Mouse (Mus musculus): ENCODE data around the gene Pdpn. TPM values are rescaled to one million over a fixed set of nuclear protein-coding genes. Genes with fewer than 3 reads are reported as not detected.
"Not testable (repeated sequence)": the region's sequence is repeated elsewhere in the genome, so short reads cannot be mapped to it uniquely, and the experiment has no call there.

Gene Pdpn
- 61.5 and 68.0 TPM in 2 replicates for polyA plus RNA-seq (2016; fragmentation: Nextera tagmentation; extraction: Ambion mirVana)

GRCm38 (mm10) chr4:143299325-143300070, at the start of gene Pdpn:
Gene Pdpn (minus strand): TSS chr4:143299564.
- ATAC-seq (ENCODE audit: low FRiP score): peak; percentile 57
- 1% methylated on average over 31 of the region's 31 CpGs for WGBS
- H3K36me3 ChIP-seq (replicated peaks): no peaks in the 10 kb centered on the region
- H3K4me1 ChIP-seq: peaks cover 61% of the 10 kb centered on the region
- H3K27ac ChIP-seq: peak within 1 kb of the TSS; percentile 68
- no peaks in the 10 kb centered on the region for H3K27me3 ChIP-seq
- no peaks in the 10 kb centered on the region for H3K9me3 ChIP-seq
- H3K9ac ChIP-seq: peak within 1 kb of the TSS; percentile 57
- H3K4me2 ChIP-seq: peak within 1 kb of the TSS; percentile 69
- peak within 1 kb of the TSS; percentile 52 for H3K4me3 ChIP-seq (replicated peaks)

GRCm38 (mm10) chr4:143348678-143349077, 49.3 kb upstream of the Pdpn start:
- no peak for ATAC-seq (ENCODE audit: low FRiP score)
- H3K9me3 ChIP-seq: no peaks in the 10 kb centered on the region
- no peak overlapping the region for H3K4me2 ChIP-seq
- WGBS: 25% methylated on average over 5 of the region's 5 CpGs
- H3K27me3 ChIP-seq: peaks cover 59% of the 10 kb centered on the region
- H3K9ac ChIP-seq: no peak overlapping the region
- H3K4me3 ChIP-seq (replicated peaks): no peak overlapping the region
- H3K36me3 ChIP-seq (replicated peaks): no peaks in the 10 kb centered on the region
- peaks cover 14% of the 10 kb centered on the region for H3K4me1 ChIP-seq
- no peak overlapping the region for H3K27ac ChIP-seq

GRCm38 (mm10) chr4:143345491-143345890, 46.1 kb upstream of the Pdpn start:
- WGBS: 88% methylated on average over 5 of the region's 5 CpGs
- not testable (repeated sequence) for ATAC-seq (ENCODE audit: low FRiP score); H3K36me3 ChIP-seq (replicated peaks); H3K9ac ChIP-seq; H3K4me2 ChIP-seq; H3K27ac ChIP-seq; H3K9me3 ChIP-seq; H3K4me3 ChIP-seq (replicated peaks)
- Histone ChIP-seq H3K4me1 (peaks cover 12% of the 10 kb centered on the region), H3K27me3 (peaks cover 35% of the 10 kb centered on the region)

GRCm38 (mm10) chr4:143341470-143341869, 42.1 kb upstream of the Pdpn start:
- Histone ChIP-seq H3K9me3 (no peaks in the 10 kb centered on the region), H3K36me3 (replicated peaks) (no peaks in the 10 kb centered on the region), H3K4me2 (no peak overlapping the region), H3K27ac (no peak overlapping the region), H3K4me3 (replicated peaks) (no peak overlapping the region), H3K9ac (no peak overlapping the region), H3K4me1 (no peaks in the 10 kb centered on the region), H3K27me3 (0 out of 2 replicates have a peak, but pooled peaks cover 3% of the 10 kb centered on the region)
- 84% methylated on average over 7 of the region's 7 CpGs for WGBS
- ATAC-seq (ENCODE audit: low FRiP score): no peak

- 81% methylated on average over 13 of the region's 13 CpGs for WGBS
- Histone ChIP-seq H3K4me1 (no peaks in the 10 kb centered on the region), H3K36me3 (replicated peaks) (no peaks in the 10 kb centered on the region), H3K27ac (no peak overlapping the region), H3K4me3 (replicated peaks) (no peak overlapping the region), H3K27me3 (0 out of 2 replicates have a peak, but pooled peaks cover 2% of the 10 kb centered on the region), H3K9ac (no peak overlapping the region), H3K4me2 (no peak overlapping the region), H3K9me3 (no peaks in the 10 kb centered on the region)
- ATAC-seq (ENCODE audit: low FRiP score): no peak
Measured at GRCm38 (mm10) chr4:143339808-143340207, 40.4 kb upstream of the Pdpn start.

- no peaks in the 10 kb centered on the region for H3K36me3 ChIP-seq (replicated peaks)
- no peak overlapping the region for H3K9ac ChIP-seq
- no peaks in the 10 kb centered on the region for H3K9me3 ChIP-seq
- no peaks in the 10 kb centered on the region for H3K27me3 ChIP-seq
- no peak for ATAC-seq (ENCODE audit: low FRiP score)
- no peaks in the 10 kb centered on the region for H3K4me1 ChIP-seq
- no peak overlapping the region for H3K4me3 ChIP-seq (replicated peaks)
- WGBS: 48% methylated on average over 2 of the region's 2 CpGs
- H3K27ac ChIP-seq: no peak overlapping the region
- no peak overlapping the region for H3K4me2 ChIP-seq
Measured at GRCm38 (mm10) chr4:143336096-143336495, 36.7 kb upstream of the Pdpn start.

GRCm38 (mm10) chr4:143334995-143335394, 35.6 kb upstream of the Pdpn start:
- H3K4me3 ChIP-seq (replicated peaks): no peak overlapping the region
- H3K9me3 ChIP-seq: no peaks in the 10 kb centered on the region
- H3K4me2 ChIP-seq: no peak overlapping the region
- H3K36me3 ChIP-seq (replicated peaks): no peaks in the 10 kb centered on the region
- H3K27me3 ChIP-seq: no peaks in the 10 kb centered on the region
- ATAC-seq (ENCODE audit: low FRiP score): no peak
- H3K9ac ChIP-seq: no peak overlapping the region
- H3K4me1 ChIP-seq: peaks cover 4% of the 10 kb centered on the region; the same call in 1 of the 2 replicates
- WGBS: 92% methylated on average over 17 of the region's 17 CpGs
- no peak overlapping the region for H3K27ac ChIP-seq

- Histone ChIP-seq H3K36me3 (replicated peaks) (no peaks in the 10 kb centered on the region), H3K9me3 (no peaks in the 10 kb centered on the region), H3K4me2 (no peak overlapping the region), H3K9ac (no peak overlapping the region), H3K27me3 (no peaks in the 10 kb centered on the region), H3K4me3 (replicated peaks) (no peak overlapping the region), H3K27ac (no peak overlapping the region), H3K4me1 (peaks cover 4% of the 10 kb centered on the region; the same call in 1 of the 2 replicates)
- WGBS: 59% methylated on average over 5 of the region's 5 CpGs
- ATAC-seq (ENCODE audit: low FRiP score): no peak
Measured at GRCm38 (mm10) chr4:143334145-143334544, 34.8 kb upstream of the Pdpn start.

GRCm38 (mm10) chr4:143331787-143332186, 32.4 kb upstream of the Pdpn start:
- 96% methylated on average over 1 of the region's 1 CpGs for WGBS
- ATAC-seq (ENCODE audit: low FRiP score): no peak
- no peak overlapping the region for H3K27ac ChIP-seq

GRCm38 (mm10) chr4:143330566-143330965, 31.2 kb upstream of the Pdpn start:
- H3K9me3 ChIP-seq: no peaks in the 10 kb centered on the region
- no peak for ATAC-seq (ENCODE audit: low FRiP score)
- no peaks in the 10 kb centered on the region for H3K36me3 ChIP-seq (replicated peaks)
- H3K4me3 ChIP-seq (replicated peaks): no peak overlapping the region
- WGBS: 47% methylated on average over 9 of the region's 9 CpGs
- no peak overlapping the region for H3K4me2 ChIP-seq
- no peaks in the 10 kb centered on the region for H3K27me3 ChIP-seq
- no peak overlapping the region for H3K9ac ChIP-seq
- peaks cover 4% of the 10 kb centered on the region; the same call in 1 of the 2 replicates for H3K4me1 ChIP-seq
- H3K27ac ChIP-seq: no peak overlapping the region

More at GRCm38 (mm10) chr4:143331787-143332186, 32.4 kb upstream of the Pdpn start:
- H3K4me3 ChIP-seq (replicated peaks): no peak overlapping the region
- no peaks in the 10 kb centered on the region for H3K27me3 ChIP-seq
- H3K36me3 ChIP-seq (replicated peaks): no peaks in the 10 kb centered on the region
- peaks cover 4% of the 10 kb centered on the region; the same call in 1 of the 2 replicates for H3K4me1 ChIP-seq
- no peak overlapping the region for H3K9ac ChIP-seq
- no peak overlapping the region for H3K4me2 ChIP-seq
- H3K9me3 ChIP-seq: no peaks in the 10 kb centered on the region

GRCm38 (mm10) chr4:143325625-143325941, 26.2 kb upstream of the Pdpn start:
- ATAC-seq (ENCODE audit: low FRiP score): peak; percentile 31; the same call in 1 of the 2 replicates
- Histone ChIP-seq H3K4me3 (replicated peaks) (peak overlapping the region; percentile 19), H3K27ac (no peak overlapping the region), H3K36me3 (replicated peaks) (no peaks in the 10 kb centered on the region), H3K4me1 (peaks cover 13% of the 10 kb centered on the region), H3K27me3 (no peaks in the 10 kb centered on the region), H3K9me3 (no peaks in the 10 kb centered on the region), H3K9ac (no peak overlapping the region), H3K4me2 (peak overlapping the region; percentile 52)
- 3% methylated on average over 10 of the region's 10 CpGs for WGBS

- no peak overlapping the region for H3K27ac ChIP-seq
Measured at GRCm38 (mm10) chr4:143324925-143325624, 25.7 kb upstream of the Pdpn start.

More at GRCm38 (mm10) chr4:143324925-143325624, 25.7 kb upstream of the Pdpn start:
- H3K27me3 ChIP-seq: no peaks in the 10 kb centered on the region
- H3K9me3 ChIP-seq: no peaks in the 10 kb centered on the region
- peak overlapping the region; percentile 19 for H3K4me3 ChIP-seq (replicated peaks)
- 14% methylated on average over 15 of the region's 15 CpGs for WGBS
- no peaks in the 10 kb centered on the region for H3K36me3 ChIP-seq (replicated peaks)
- ATAC-seq (ENCODE audit: low FRiP score): peak; percentile 55
- H3K4me1 ChIP-seq: peaks cover 10% of the 10 kb centered on the region
- 0 out of 2 replicates have a peak overlapping the region, but pooled peaks have one; percentile 2 for H3K9ac ChIP-seq
- peak overlapping the region; percentile 52 for H3K4me2 ChIP-seq
